Mouse (Mus musculus) thymus, adult 2 months (tissue): Measurements from ENCODE around the gene Cox19.

Experiments used
- CTCF ChIP-seq: fragments of 200-500 bp; IDR thresholded peaks from 2 replicates; pipeline ENCODE4 v1.5.1; 2012; ENCODE audit warnings: mild to moderate bottlenecking, control low read depth, low read length, moderate library complexity, borderline replicate concordance; ENCODE audit not compliant: control insufficient read depth, poor library complexity, insufficient read depth; ENCODE audit errors: extremely low read depth
- POLR2A ChIP-seq: fragments of 200-500 bp; IDR thresholded peaks from 2 replicates; pipeline ENCODE4 v1.6.1; 2012; ENCODE audit warnings: mild to moderate bottlenecking, low read length, control low read depth, moderate library complexity; ENCODE audit not compliant: control insufficient read depth, poor library complexity, insufficient read depth; ENCODE audit errors: extremely low read depth

DNA sequence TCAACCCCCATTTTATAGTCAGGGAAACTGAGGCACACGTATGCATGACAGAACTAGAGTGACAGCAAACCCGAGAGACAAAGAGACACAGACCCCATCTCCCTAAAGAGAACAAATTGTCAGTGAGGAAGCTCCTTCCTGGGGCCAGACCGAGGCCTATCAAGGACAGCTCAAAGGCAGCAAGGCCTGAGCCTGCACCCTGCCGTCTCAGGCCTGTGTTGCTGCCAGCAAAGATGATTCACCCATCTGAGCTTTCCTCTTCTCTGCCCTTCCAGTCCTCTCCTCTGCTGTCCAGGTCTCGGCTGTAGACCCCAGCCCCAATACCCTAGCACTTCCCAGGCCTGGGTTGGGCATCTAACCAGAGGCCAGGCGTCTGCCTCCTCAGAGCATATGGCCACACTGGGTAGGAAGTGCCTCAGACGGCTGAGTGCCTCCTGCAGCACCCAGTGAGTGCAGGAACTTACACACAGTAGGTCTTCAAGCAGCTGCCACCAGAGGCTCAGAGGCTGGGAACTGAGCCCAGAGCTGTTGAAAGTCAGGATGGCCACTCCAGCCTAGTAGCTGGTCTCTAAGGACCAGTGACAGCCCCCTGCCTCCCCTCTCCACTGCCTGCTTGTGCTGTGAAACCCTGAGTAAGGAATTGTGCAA is 24.1 kb downstream of the Cox19 start:
- no peak for TF ChIP-seq POLR2A
- no peak for TF ChIP-seq CTCF
